Mouse (Mus musculus): ENCODE measurements at regions not wholly inside any gene's neighbourhood (a gene's known extent, or its start where the extent isn't known, plus 50 kb on each side); places are given as distances from the start of the nearest gene placed in this dataset.

DNA sequence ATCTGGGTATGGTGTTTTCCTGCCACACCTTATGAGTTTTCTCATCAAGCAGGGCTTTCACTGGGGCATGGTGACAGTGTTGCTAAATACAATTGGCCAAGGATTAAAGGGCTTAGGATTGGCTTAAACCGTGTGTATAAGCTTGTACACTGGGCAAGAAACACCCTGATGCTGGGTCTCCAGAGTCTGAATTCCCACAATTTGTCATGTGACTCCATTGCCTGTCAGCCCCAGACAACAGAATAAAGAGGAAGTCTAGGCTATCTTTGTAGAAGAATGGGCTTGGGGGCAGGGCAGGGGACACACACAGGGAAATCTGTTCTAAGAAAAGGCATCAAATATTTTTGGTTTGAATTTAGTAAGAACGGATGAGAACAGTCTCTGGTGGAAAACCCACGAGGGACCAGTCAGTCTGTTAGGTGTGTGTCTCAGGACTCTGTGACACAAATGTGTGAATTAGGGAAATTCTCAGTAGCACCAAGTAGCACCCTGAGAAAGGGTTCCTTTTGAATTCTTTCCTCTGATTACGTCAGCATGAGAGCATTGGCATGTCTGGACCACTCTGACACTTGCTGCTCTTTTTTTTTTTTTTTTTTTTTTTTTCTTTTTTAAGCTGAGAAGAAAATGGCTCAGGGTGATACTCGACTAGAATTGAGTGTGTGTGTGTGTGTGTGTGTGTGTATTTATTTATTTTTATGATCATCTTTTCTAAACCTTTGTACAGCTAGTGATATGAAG, 235.5 kb upstream of the Tbl1xr1 start:
- H3K9me3 ChIP-seq (replicated peaks) = 0 out of 2 replicates have a peak, but pooled peaks cover 3% of the 10 kb centered on the region
- no peak overlapping the region for H3K4me2 ChIP-seq
- no peaks in the 10 kb centered on the region for H3K27me3 ChIP-seq (replicated peaks)
- 50% methylated on average over 5 of the region's 5 CpGs for WGBS
- no peak overlapping the region for H3K9ac ChIP-seq
- no peak overlapping the region for H3K4me3 ChIP-seq
- peaks cover 18% of the 10 kb centered on the region for H3K4me1 ChIP-seq (replicated peaks)
- H3K27ac ChIP-seq (ENCODE audit: poor library complexity, severe bottlenecking) = no peak overlapping the region
- no peaks in the 10 kb centered on the region for H3K36me3 ChIP-seq
- no peak for ATAC-seq (ENCODE audit: insufficient number of reproducible peaks, low FRiP score)

- peaks cover 18% of the 10 kb centered on the region for H3K4me1 ChIP-seq (replicated peaks)
- H3K4me2 ChIP-seq = no peak overlapping the region
- H3K4me3 ChIP-seq = no peak overlapping the region
- WGBS = 76% methylated on average over 1 of the region's 1 CpGs
- H3K9me3 ChIP-seq (replicated peaks) = 0 out of 2 replicates have a peak, but pooled peaks cover 4% of the 10 kb centered on the region
- no peak overlapping the region for H3K27ac ChIP-seq (ENCODE audit: poor library complexity, severe bottlenecking)
- H3K36me3 ChIP-seq = no peaks in the 10 kb centered on the region
- ATAC-seq (ENCODE audit: insufficient number of reproducible peaks, low FRiP score) = no peak
- H3K9ac ChIP-seq = no peak overlapping the region
- H3K27me3 ChIP-seq (replicated peaks) = no peaks in the 10 kb centered on the region
Observed at GRCm38 (mm10) chr3:21841506-21841905, 234.9 kb upstream of the Tbl1xr1 start.

DNA sequence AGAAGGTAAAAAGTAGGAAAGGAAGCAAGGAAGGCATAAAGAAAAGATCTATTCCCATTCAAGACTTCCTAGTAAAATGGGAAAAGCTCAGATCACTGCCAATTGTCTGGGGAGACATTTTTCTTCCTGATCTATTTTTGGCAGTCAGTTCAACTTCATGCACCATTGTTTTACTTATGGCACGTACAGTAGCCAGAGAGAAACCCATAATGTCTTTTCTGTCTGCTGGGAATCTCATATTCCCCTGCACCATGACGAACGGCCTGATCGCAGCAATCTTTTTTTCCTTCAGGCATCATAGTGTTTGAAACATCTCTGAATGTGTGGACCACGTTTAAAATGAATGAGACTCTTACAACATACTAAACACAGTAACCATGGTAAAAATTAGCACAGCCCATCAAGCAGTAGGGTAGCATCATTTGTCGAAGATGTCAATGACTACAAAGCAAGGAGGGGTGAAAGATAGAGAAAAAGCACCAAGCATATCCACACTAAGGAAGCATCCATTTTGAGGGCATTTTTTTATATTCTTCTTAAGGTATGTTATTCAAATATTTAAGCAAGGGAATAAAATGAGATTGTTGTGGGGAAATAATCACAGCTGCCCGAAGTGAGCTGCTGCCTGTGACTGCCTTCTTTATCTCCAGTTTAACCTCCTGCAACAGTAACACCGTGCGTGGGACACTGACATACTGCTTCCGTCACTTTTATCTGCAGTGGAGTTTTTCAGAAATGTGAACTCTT, 233.7 kb upstream of the Tbl1xr1 start:
- H3K9me3 ChIP-seq (replicated peaks) = 0 out of 2 replicates have a peak, but pooled peaks cover 4% of the 10 kb centered on the region
- H3K4me2 ChIP-seq = no peak overlapping the region
- no peak for ATAC-seq (ENCODE audit: insufficient number of reproducible peaks, low FRiP score)
- H3K9ac ChIP-seq = no peak overlapping the region
- peaks cover 13% of the 10 kb centered on the region for H3K4me1 ChIP-seq (replicated peaks)
- no peak overlapping the region for H3K27ac ChIP-seq (ENCODE audit: poor library complexity, severe bottlenecking)
- no peaks in the 10 kb centered on the region for H3K36me3 ChIP-seq
- 45% methylated on average over 10 of the region's 10 CpGs for WGBS
- H3K4me3 ChIP-seq = no peak overlapping the region
- no peaks in the 10 kb centered on the region for H3K27me3 ChIP-seq (replicated peaks)

DNA sequence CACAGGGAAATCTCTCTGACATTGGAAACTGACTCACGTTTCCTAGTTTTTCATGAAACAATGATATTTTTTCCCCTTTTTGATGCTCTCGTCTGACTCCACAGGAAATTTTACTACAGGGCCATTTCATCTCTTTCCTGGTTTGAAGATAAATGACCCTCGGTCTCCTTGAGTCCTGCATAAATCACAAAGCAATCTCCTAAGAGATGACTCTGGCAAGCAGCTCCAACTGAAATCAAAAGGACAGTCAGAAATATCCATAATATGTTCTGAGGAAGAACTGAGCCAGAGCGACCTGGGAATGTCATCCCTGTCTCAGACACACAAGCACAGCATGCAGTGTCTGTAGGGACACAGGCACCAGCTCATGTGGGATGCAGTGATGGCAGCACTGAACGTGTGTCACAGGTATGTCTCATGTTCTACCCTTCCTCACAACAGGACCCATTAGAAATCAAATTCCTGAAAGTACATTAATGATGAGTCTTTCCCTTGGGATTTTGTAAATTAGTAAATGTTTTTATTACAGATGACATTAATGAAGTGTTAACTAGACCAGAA, 233.1 kb upstream of the Tbl1xr1 start:
- Histone ChIP-seq H3K27me3 (replicated peaks) (no peaks in the 10 kb centered on the region), H3K9ac (no peak overlapping the region), H3K36me3 (no peaks in the 10 kb centered on the region), H3K9me3 (replicated peaks) (0 out of 2 replicates have a peak, but pooled peaks cover 4% of the 10 kb centered on the region), H3K4me3 (no peak overlapping the region), H3K27ac (ENCODE audit: poor library complexity, severe bottlenecking) (no peak overlapping the region), H3K4me2 (no peak overlapping the region), H3K4me1 (replicated peaks) (peaks cover 9% of the 10 kb centered on the region)
- ATAC-seq (ENCODE audit: insufficient number of reproducible peaks, low FRiP score) = no peak
- WGBS = 41% methylated on average over 5 of the region's 5 CpGs

DNA sequence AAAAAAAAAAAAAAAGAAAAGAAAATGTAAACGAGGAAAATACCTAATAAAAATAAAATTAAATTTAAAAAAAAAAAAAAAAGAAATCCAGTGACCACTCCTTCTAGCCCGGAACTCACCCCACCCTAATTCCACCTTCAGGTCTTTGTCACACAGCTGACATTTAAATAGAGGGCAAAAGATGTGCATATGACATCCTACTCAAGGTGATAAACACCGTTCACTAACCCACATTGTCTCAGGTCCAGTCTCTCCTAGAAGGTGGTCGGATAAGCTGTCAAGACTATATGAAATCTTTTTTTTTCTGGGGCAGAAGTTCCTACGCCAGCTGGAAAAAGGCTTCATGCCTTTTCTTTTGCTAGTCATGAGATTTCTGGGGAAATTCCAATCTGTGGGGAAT, 226.6 kb upstream of the Tbl1xr1 start:
- H3K9me3 ChIP-seq (replicated peaks) = 0 out of 2 replicates have a peak, but pooled peaks cover 4% of the 10 kb centered on the region
- H3K4me1 ChIP-seq (replicated peaks) = no peaks in the 10 kb centered on the region
- no peaks in the 10 kb centered on the region for H3K36me3 ChIP-seq
- H3K9ac ChIP-seq = no peak overlapping the region
- no peak overlapping the region for H3K4me2 ChIP-seq
- no peak overlapping the region for H3K4me3 ChIP-seq
- 83% methylated on average over 5 of the region's 5 CpGs for WGBS
- ATAC-seq (ENCODE audit: insufficient number of reproducible peaks, low FRiP score) = no peak
- H3K27me3 ChIP-seq (replicated peaks) = no peaks in the 10 kb centered on the region
- no peak overlapping the region for H3K27ac ChIP-seq (ENCODE audit: poor library complexity, severe bottlenecking)

- H3K9ac ChIP-seq = no peak overlapping the region
- WGBS = 91% methylated on average over 2 of the region's 2 CpGs
- H3K4me3 ChIP-seq = no peak overlapping the region
Observed at GRCm38 (mm10) chr3:21850977-21851376, 225.5 kb upstream of the Tbl1xr1 start.

GRCm38 (mm10) chr3:21854340-21854739, 222.1 kb upstream of the Tbl1xr1 start:
- no peak overlapping the region for H3K4me3 ChIP-seq
- no peaks in the 10 kb centered on the region for H3K36me3 ChIP-seq
- H3K4me2 ChIP-seq = no peak overlapping the region
- H3K27me3 ChIP-seq (replicated peaks) = no peaks in the 10 kb centered on the region
- ATAC-seq (ENCODE audit: insufficient number of reproducible peaks, low FRiP score) = no peak
- H3K27ac ChIP-seq (ENCODE audit: poor library complexity, severe bottlenecking) = no peak overlapping the region
- no peak overlapping the region for H3K9ac ChIP-seq
- H3K9me3 ChIP-seq (replicated peaks) = no peaks in the 10 kb centered on the region
- WGBS = 81% methylated on average over 2 of the region's 2 CpGs
- no peaks in the 10 kb centered on the region for H3K4me1 ChIP-seq (replicated peaks)

More at GRCm38 (mm10) chr3:21850977-21851376, 225.5 kb upstream of the Tbl1xr1 start:
- no peaks in the 10 kb centered on the region for H3K27me3 ChIP-seq (replicated peaks)
- no peak for ATAC-seq (ENCODE audit: insufficient number of reproducible peaks, low FRiP score)
- no peaks in the 10 kb centered on the region for H3K4me1 ChIP-seq (replicated peaks)
- H3K9me3 ChIP-seq (replicated peaks) = 0 out of 2 replicates have a peak, but pooled peaks cover 1% of the 10 kb centered on the region
- no peak overlapping the region for H3K27ac ChIP-seq (ENCODE audit: poor library complexity, severe bottlenecking)
- H3K4me2 ChIP-seq = no peak overlapping the region
- no peaks in the 10 kb centered on the region for H3K36me3 ChIP-seq

DNA sequence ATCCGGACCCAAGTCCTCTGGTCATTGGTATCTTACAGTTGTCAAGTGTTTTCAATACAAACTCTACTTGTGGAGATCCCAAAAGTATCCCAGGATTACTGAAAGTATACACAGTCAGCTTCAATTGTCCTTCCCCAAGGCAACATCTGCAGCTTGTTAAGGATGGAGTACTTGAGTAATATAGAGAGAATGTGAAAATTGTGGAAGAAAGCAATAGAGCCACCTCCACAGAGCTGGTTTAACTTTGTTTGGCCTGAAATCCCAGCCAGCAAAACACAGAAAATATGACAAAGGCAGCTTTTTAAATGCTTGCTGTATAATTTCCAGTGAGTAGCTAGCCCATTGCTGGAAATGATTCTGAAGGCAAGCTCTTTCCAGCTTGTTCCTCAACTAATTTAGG, 217.0 kb upstream of the Tbl1xr1 start:
- no peak overlapping the region for H3K4me3 ChIP-seq
- no peaks in the 10 kb centered on the region for H3K27me3 ChIP-seq (replicated peaks)
- H3K36me3 ChIP-seq = no peaks in the 10 kb centered on the region
- 94% methylated on average over 1 of the region's 1 CpGs for WGBS
- no peak for ATAC-seq (ENCODE audit: insufficient number of reproducible peaks, low FRiP score)
- H3K4me2 ChIP-seq = no peak overlapping the region
- no peak overlapping the region for H3K9ac ChIP-seq
- no peaks in the 10 kb centered on the region for H3K4me1 ChIP-seq (replicated peaks)
- H3K27ac ChIP-seq (ENCODE audit: poor library complexity, severe bottlenecking) = no peak overlapping the region
- no peaks in the 10 kb centered on the region for H3K9me3 ChIP-seq (replicated peaks)

DNA sequence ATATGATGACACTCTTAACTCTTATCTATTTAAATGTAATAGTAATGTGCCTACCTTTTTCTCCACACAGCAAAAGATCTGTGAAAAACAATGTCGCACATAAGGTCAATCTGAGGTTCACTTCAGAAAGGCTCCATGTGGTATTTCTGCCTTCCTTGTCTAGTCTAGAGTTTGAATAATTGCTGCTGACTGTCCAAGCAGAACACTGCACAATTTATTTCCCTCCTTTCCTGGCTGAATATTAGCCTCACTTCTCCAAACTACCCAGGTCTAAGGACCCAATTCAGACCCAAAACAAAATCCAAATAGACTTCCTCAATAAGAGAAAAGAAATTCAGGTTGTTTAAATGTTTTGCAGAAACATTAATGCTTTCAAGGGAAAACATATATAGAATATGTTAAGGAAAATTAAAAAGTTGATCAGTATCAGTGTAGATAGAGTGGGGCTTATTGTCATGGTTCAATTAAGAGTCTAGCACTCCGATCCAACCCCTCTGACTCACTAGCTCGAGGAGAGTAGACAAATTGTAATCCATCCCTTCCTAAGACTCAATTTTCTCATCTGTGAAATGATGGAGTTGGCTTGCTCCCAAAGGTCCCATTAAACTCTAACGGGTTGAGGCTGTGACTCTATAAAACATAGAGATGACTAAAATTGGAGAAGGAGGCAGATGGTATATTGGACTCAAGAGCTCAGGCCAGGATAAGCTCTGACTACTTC, 215.4 kb upstream of the Tbl1xr1 start:
- H3K27me3 ChIP-seq (replicated peaks) = no peaks in the 10 kb centered on the region
- ATAC-seq (ENCODE audit: insufficient number of reproducible peaks, low FRiP score) = no peak
- H3K4me3 ChIP-seq = no peak overlapping the region
- H3K27ac ChIP-seq (ENCODE audit: poor library complexity, severe bottlenecking) = no peak overlapping the region
- no peaks in the 10 kb centered on the region for H3K9me3 ChIP-seq (replicated peaks)
- H3K4me1 ChIP-seq (replicated peaks) = no peaks in the 10 kb centered on the region
- H3K9ac ChIP-seq = no peak overlapping the region
- no peak overlapping the region for H3K4me2 ChIP-seq
- H3K36me3 ChIP-seq = no peaks in the 10 kb centered on the region
- 78% methylated on average over 4 of the region's 4 CpGs for WGBS

DNA sequence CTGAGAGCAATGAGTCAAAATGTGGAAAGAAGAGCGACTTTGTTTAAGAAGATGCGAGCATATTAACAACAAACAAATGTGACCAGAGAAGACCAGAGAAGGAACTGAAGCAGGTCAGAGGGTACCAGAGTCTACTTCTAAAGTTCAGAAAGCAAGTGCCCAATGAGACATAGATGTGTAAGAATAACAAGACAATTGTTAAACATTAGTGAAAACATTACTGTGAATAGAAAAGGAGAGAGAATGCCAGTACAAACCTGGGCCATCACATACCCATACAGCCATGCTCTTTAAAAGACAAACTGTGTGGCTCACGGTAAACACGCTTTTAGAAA, 214.8 kb upstream of the Tbl1xr1 start:
- H3K4me3 ChIP-seq = no peak overlapping the region
- H3K36me3 ChIP-seq = no peaks in the 10 kb centered on the region
- H3K9ac ChIP-seq = no peak overlapping the region
- no peak for ATAC-seq (ENCODE audit: insufficient number of reproducible peaks, low FRiP score)
- no peaks in the 10 kb centered on the region for H3K4me1 ChIP-seq (replicated peaks)
- H3K9me3 ChIP-seq (replicated peaks) = no peaks in the 10 kb centered on the region
- H3K4me2 ChIP-seq = no peak overlapping the region
- H3K27me3 ChIP-seq (replicated peaks) = no peaks in the 10 kb centered on the region
- WGBS = 86% methylated on average over 4 of the region's 4 CpGs
- no peak overlapping the region for H3K27ac ChIP-seq (ENCODE audit: poor library complexity, severe bottlenecking)

DNA sequence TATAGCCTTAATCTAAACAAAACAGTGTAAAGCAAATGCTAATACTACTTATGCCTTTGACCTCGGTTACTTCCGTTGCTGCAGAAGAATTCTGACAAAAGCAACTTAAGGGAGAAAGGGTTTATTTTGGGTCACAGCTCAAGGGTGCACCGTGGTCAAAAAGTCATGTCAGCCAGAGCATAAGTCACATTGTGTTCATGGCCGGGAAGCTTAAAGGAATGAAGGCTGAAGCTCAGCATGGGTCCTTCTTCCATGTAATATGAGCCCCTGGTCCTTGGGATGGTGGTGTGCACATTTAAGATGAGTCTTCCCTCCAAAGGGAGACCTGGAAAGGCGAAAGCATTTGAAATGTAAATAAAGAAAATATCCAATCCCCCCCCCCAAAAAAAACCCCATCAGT, 212.1 kb upstream of the Tbl1xr1 start:
- H3K36me3 ChIP-seq = no peaks in the 10 kb centered on the region
- 0 out of 2 replicates have a peak, but pooled peaks cover 4% of the 10 kb centered on the region for H3K4me1 ChIP-seq (replicated peaks)
- H3K27ac ChIP-seq (ENCODE audit: poor library complexity, severe bottlenecking) = no peak overlapping the region
- H3K27me3 ChIP-seq (replicated peaks) = no peaks in the 10 kb centered on the region
- H3K9me3 ChIP-seq (replicated peaks) = no peaks in the 10 kb centered on the region
- 64% methylated on average over 5 of the region's 5 CpGs for WGBS
- H3K9ac ChIP-seq = no peak overlapping the region
- no peak overlapping the region for H3K4me2 ChIP-seq
- ATAC-seq (ENCODE audit: insufficient number of reproducible peaks, low FRiP score) = no peak
- no peak overlapping the region for H3K4me3 ChIP-seq
